Mouse (Mus musculus): Measurements from ENCODE around the gene Tti1. TPM values are rescaled to one million over a fixed set of nuclear protein-coding genes. Genes with fewer than 3 reads are reported as not detected.

Gene Tti1
- polyA plus RNA-seq, 1 experiment from 2014 or later: 22.0 TPM

DNA sequence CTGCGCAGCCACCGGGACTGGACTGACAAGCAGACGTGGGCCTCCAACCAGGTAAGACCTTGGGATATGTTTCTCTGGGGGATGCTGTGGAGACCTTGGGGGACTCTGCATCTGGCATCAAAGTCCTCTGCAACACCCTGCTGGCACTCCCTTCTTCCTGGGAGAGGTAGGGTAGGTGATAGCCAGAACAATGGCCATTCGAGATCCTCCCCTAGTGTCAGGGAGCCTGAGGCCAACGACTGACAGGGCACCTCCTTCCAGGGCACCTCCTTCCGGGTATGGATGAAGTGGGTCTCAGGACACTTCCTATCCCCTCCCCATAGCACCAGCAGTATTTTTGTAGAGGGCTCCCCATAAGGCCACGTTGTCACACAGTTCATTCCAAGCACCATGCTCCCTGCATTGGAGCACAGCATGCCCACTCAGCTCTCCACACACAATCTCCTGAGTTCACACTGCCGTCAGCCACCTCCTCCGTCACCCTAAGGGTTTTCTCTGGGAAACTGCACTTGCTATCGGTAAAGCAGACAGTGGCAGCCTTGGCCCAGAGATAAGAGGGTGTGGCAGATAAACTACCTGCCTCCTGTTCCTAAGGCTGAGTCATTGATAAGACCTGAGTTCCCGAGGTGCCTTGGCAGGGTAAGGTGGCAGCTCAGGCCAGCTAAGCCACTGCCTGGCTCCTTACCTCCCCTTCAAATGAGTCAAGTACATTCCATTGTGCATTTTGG is 92.6 kb downstream of the Tti1 start:
- Histone ChIP-seq H3K4me1 (replicated peaks) (peaks cover 2% of the 10 kb centered on the region; the same call in 1 of the 2 replicates), H3K4me2 (no peak overlapping the region), H3K27me3 (peaks cover 40% of the 10 kb centered on the region), H3K4me3 (no peak overlapping the region), H3K27ac (no peak overlapping the region), H3K36me3 (no peaks in the 10 kb centered on the region), H3K9ac (no peak overlapping the region), H3K9me3 (replicated peaks) (no peaks in the 10 kb centered on the region)
- 48% methylated on average over 11 of the region's 11 CpGs for WGBS
- ATAC-seq (replicated peaks; ENCODE audit: insufficient number of reproducible peaks, insufficient read depth, low FRiP score, low read depth): no peak

DNA sequence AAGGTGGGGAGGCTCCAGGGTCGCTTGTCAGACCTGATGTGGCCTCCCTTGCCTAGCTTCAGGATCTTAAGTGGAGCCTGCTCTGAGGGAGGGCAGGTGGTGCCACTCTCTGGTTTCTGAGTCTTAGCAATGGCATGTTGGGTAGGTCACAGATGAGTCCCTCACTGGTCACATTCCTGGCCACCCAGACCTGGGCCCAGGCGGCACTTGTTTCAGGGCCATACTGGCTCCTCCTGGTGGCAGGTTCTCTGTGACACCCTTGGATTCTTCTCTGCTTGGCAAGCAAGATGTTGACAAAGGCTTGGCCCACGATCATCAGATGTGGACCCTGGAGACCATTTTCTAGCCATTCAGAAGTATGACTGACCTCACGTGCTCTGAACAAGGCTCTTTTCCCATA is 95.6 kb downstream of the Tti1 start:
- Histone ChIP-seq H3K4me3 (no peak overlapping the region), H3K4me1 (replicated peaks) (no peaks in the 10 kb centered on the region), H3K27me3 (peaks cover 21% of the 10 kb centered on the region), H3K36me3 (no peaks in the 10 kb centered on the region), H3K9me3 (replicated peaks) (no peaks in the 10 kb centered on the region), H3K27ac (no peak overlapping the region), H3K4me2 (no peak overlapping the region), H3K9ac (no peak overlapping the region)
- no peak for ATAC-seq (replicated peaks; ENCODE audit: insufficient number of reproducible peaks, insufficient read depth, low FRiP score, low read depth)
- WGBS: 64% methylated on average over 4 of the region's 4 CpGs

Other genes with a start within 250 kb of the Tti1 start
- 0.33 TPM in 1 of 2 replicates, not detected in the other for gene Vstm2l, start 113.8 kb downstream of the Tti1 start, polyA plus RNA-seq (2015; fragmentation: Nextera tagmentation; extraction: Ambion mirVana)
- 26.5 and 28.6 TPM in 2 replicates for gene Rprd1b, start 64 bp upstream of the Tti1 start, polyA plus RNA-seq (2015; fragmentation: Nextera tagmentation; extraction: Ambion mirVana)
- gene Tgm2, start 118.0 kb upstream of the Tti1 start, polyA plus RNA-seq (2015; fragmentation: Nextera tagmentation; extraction: Ambion mirVana): 208 and 228 TPM in 2 replicates
- gene D630003M21Rik, start 200.8 kb upstream of the Tti1 start, polyA plus RNA-seq (2015; fragmentation: Nextera tagmentation; extraction: Ambion mirVana): 2.1 and 2.4 TPM in 2 replicates
- gene Bpi, start 229.7 kb upstream of the Tti1 start, polyA plus RNA-seq (2015; fragmentation: Nextera tagmentation; extraction: Ambion mirVana): not detected in 2 replicates

Data from heart, embryonic 15.5 days (tissue).